13 mouse cellular contexts compared by ENCODE assay signal in the genomic region with DNA sequence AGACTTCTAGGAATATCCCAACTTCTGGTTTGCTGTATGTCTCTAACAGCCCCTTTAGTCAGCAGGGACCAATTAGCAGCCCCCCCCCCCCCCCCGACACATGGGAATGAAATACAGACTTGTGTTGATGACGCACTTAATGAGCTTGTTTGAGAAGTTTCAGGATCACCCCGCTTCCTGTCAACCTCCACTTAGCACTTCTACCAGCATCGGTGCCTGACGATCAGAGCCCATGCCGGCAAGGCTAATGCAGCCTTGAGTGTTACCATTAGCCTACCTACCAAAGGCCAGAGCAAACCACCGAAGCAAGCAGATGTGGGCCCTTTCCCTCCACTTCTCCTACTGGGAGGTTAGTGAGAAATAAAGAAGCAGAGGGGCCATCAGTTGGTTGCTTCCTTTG.
"Had no signal": no experiment of that assay in that cellular context is flagged by ENCODE, and none has a peak within 500 bp of the region (broad histone marks: within the 10 kb centered on the region; RNA-seq: fewer than 3 reads in every experiment).

No protein-coding gene starts in this region.

- ATAC-seq: liver, postnatal 0 days; midbrain, embryonic 15.5 days had no signal

- DNase-seq: kidney, adult 9 months; kidney, postnatal 36 days; liver, embryonic 13.5 days; liver, postnatal 0 days had no signal

- H3K36me3 ChIP-seq: limb, embryonic 15.5 days; liver, embryonic 13.5 days; midbrain, embryonic 15.5 days; neural tube, embryonic 12.5 days had no signal

- H3K4me2 ChIP-seq: limb, embryonic 15.5 days; liver, embryonic 13.5 days; midbrain, embryonic 11.5 days; midbrain, embryonic 15.5 days; neural tube, embryonic 12.5 days had no signal

- H3K4me1 ChIP-seq: limb, embryonic 15.5 days; liver, embryonic 13.5 days; megakaryocyte, embryonic 14.5 days; midbrain, embryonic 15.5 days; neural tube, embryonic 12.5 days had no signal

- H3K27ac ChIP-seq: kidney, postnatal 0 days; layer of hippocampus, adult 2 months; limb, embryonic 15.5 days; liver, embryonic 13.5 days; macrophage; midbrain, embryonic 15.5 days; neural tube, embryonic 12.5 days; stomach, postnatal 0 days had no signal

- H3K27me3 ChIP-seq: limb, embryonic 15.5 days; liver, embryonic 13.5 days; megakaryocyte, embryonic 14.5 days; midbrain, embryonic 15.5 days; neural tube, embryonic 12.5 days had no signal

- H3K9ac ChIP-seq: limb, embryonic 15.5 days; liver, embryonic 13.5 days; liver, postnatal 0 days; midbrain, embryonic 15.5 days; neural tube, embryonic 12.5 days had no signal

- H3K9me3 ChIP-seq: limb, embryonic 15.5 days; liver, embryonic 13.5 days; midbrain, embryonic 15.5 days; neural tube, embryonic 12.5 days had no signal

- H3K4me3 ChIP-seq: layer of hippocampus, adult 2 months; limb, embryonic 15.5 days; liver, embryonic 13.5 days; megakaryocyte, embryonic 14.5 days; midbrain, embryonic 15.5 days; neural tube, embryonic 12.5 days had no signal
